Mouse (Mus musculus) induced T-regulatory cell, adult 2 months (primary cell): ENCODE measurements around the gene Tmem132e.

Experiments used
- DNase-seq: peaks from one replicate; pipeline ENCODE4 v3.0.0-alpha.2; 2012; ENCODE audit warnings: low read depth

Tmem132e gene

GRCm38 (mm10) chr11:82388371-82389313, at the start of gene Tmem132e:
Tmem132e (plus strand) TSS chr11:82388900.
- no peak for DNase-seq

DNA sequence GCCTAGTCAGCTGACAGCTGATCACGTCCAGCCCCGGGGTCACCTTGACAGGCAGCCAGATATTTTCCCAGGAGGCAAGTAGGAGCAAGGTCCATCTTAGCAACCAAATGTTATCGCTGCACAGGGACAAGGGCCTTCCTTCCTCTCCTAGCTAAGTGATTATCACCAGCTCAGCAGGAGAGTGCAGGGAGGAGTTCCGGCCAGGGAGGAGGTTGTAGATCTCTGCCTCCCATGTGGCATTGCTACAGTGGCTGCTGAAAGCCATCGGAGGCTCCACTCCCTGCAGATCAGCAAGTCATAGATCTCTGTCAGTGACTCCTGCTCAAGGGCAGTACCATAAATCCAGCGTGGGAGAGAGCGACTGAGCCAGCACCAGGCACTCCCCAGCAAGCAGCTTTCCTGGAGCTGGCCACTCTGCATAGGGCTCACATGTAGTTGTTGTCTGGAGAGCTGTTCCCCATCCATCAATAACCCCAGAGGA, 48.7 kb upstream of the Tmem132e start:
- no peak for DNase-seq

DNA sequence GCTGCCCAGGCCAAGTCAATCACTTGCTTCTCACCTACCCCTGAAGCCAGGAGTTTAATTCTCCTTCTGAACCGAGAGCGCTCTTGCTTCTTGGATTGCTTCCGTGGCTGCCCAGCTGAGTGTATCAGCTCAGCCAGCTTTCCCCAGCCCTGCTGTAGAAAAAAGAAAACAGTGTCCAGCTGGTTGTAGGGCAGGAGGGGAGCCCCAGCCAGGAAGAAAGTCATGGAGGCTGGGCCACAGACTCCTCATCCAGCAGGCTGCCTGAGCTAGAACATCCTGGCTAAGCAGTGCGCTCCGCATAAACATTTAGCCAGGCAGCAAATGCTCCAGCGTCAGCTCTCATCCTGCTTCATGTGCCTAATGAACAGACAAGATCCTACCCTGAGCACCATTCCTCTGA, 48.3 kb upstream of the Tmem132e start:
- DNase-seq: no peak

DNA sequence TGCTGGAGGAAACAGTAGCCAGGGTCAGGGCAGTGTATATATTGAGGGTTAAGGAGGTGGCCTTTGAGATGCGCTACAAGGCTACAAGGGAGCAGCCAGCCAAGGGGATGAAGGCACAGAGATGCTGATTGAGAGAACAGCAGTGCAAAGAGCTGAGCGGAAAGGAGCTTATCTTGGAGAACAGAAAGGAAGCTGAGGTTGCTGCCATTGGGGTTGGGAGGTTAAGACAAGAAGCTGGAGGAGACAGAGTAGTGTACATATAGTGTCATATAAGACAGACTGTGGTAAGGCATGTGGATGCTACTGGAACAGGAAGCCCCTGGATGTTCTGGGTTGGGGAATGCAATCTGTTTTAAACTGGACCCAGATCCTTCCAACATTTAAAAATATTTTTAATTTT, 47.8 kb upstream of the Tmem132e start:
- DNase-seq: no peak

DNA sequence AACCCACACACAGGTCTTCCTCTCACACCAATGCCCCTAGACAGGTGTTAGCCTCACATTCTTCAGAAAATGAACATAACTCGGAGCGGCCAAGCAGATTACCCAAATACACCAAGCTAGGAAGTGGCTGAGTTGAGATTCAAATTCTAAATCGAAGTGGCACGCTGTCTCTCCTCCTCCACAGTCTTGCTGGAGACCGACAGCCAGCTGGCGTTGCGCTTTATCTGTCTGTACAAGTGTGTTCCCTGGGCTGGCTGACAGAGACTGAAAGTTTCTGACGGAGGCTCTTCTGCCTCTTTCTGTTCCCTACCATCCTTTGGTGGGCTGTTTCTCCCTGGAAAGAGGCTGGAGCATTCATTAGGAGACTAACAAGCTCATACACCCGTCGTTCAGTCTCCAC, 37.7 kb upstream of the Tmem132e start:
- DNase-seq: no peak

DNA sequence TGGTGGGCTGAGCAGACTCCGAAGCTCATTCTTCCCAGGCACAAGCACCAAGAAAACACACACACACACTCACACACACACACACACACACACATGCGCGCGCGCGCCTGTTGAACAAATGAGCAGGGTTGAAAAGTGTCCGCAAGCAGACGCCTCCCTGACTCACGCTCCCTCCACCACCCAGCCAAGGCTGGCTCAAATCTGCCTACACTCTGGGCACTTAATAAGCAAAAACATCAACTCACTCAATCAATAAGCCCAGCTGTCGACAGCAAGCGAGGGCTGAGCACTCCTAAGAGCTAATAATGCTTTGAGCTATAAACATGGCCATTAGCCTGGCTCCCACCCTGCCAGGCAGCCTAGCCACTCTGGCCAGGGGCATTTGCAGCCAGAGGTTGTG, 18.5 kb upstream of the Tmem132e start:
- DNase-seq: no peak

- peak; percentile 4 for DNase-seq
Measured at GRCm38 (mm10) chr11:82371577-82371976, 17.1 kb upstream of the Tmem132e start.

DNA sequence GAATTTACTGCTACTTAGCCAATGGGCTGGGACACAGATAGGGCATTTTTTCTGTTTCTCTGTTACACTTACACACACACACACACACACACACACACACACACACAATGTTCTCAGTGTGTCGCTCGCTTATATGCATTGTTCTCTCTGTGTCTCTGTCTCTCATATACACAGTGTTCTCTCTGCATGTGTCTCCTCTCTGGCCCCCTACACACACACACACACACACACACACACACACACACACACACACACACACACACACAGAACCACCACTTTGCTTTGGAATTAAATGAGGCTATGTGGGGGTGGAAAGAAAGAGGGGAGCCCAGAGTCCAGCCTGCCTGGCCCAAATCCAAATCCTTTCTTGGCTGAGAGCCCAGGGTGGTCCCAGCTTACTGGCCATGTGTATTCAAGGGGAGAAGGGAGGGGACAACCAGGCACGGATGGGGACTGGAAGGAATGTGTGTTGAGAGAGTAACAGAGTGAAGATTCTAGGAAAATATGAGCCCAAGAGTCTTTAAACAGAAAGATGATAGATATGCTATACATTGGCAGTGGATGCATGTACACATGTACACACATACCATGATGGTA, 8.0 kb upstream of the Tmem132e start:
- DNase-seq: no peak

DNA sequence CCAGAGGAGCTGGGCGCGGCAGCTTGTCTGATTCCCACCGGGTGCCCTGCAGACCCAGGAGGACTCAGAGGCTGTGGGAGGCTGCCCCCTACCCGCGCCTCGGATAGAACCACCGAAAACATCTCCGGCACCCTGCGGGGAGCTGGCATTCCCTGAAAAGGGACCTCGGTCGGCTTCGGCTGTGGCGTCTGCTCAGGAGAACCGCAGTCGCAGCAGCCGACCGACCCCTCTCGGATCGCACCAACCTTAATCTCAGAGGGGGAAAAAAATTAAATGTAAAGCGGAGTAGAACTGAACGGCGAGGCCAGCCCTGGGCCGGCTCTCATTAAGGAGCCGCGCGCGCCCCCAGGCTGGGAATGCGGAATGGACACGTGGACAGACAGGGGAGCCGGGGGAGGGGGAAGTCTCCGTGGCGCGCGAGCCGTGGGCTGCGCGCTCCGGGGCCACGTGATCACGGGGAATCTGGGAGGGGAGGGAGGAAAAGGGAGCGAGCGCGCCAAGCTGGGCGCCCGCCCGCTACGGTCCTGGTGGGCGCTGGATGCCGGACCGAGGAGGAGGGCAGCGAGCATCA, 1.6 kb upstream of the Tmem132e start:
- no peak for DNase-seq

DNA sequence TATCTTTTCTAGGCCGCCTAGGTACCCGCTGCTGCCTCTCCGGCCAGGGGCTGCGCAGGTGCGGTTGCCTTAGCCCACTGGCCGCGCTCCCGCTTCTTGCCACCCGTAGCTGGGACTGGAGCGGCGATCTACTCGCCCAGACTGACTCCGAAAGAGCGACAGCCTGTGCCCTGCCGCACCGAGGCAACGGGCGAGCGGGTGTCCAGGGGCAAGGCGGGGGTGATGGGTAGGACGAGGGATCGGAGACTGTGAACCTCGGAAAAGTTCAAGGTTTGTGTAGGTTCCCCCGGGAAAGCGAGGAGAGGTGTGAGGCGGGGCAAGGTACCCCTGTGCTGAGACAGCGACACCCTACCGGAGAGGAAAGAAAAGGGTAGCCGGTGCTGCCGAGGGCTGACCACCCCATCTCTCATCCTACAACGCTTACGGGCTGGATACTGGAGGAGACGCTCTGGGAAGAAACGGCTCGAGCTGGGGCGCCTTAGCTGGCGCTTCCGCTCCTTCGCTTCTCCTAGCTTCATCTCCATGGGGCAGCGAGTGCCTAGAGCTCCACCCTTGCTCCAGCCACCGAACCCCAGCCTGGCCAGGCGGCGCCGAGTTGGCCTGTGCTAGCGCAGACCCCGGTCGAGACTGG, 874 bp upstream of the Tmem132e start:
- no peak for DNase-seq

GRCm38 (mm10) chr11:82389396-82390291, 944 bp downstream of the Tmem132e start:
- DNase-seq: no peak

DNA sequence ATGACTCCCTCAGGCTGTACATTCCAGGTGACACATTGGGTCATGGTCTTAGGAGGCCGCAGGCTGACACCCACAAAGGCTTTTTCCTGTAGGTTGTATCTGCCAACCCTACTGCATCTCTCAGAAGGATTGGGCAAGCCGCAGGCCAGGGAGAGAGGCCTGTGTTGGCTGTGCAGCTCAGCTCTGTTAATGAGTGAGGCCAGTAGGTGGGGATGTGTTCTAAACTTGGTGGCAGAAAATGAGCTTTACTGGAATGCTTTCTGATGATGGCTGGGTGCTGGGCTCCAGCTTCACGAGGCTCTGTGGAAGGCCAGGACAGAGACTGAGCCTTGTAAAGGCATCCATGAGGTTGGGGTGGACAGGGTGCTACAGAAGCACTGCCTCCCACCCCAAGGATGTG, 3.6 kb downstream of the Tmem132e start:
- no peak for DNase-seq

DNA sequence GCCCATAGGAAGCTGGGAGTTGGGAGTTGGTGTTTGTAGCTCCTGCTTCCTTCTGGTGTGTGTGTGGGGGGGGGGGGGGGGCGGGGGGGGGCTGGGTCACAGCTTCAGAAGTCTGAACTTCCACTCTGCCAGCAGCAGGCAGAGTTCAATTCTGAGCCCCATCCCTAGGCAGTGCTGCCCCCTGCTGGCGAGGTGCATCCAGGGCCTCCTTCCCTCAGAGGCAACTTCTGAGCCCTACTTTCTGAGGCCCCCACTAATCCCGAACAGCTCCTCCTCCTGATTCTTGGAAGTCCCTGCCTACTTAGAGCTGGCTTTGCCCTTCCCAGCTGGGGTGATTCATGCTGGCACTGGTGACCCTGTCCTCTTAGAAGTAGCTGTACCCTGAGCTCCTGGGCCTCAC, 10.9 kb downstream of the Tmem132e start:
- peak; percentile 42 for DNase-seq

DNA sequence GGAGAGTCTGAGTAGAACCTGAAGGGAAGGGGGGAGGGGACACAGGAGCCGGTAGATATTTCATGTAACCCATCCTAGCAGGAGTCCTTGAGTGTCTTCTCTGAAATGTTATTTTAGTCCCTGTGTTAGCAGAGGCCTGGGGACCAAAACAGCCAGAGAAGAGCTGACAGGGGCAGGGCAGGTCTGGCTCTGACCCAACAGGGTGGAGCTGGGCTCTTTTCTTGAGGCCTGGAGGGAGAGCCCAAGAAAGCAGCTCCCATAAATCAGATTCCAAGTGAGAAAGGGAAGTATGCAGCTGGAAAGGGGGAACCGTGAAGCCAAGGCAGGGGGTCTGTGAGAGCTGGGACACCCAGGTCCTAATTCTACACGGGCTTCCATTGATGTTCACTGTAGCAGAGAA, 16.9 kb downstream of the Tmem132e start:
- no peak for DNase-seq

DNA sequence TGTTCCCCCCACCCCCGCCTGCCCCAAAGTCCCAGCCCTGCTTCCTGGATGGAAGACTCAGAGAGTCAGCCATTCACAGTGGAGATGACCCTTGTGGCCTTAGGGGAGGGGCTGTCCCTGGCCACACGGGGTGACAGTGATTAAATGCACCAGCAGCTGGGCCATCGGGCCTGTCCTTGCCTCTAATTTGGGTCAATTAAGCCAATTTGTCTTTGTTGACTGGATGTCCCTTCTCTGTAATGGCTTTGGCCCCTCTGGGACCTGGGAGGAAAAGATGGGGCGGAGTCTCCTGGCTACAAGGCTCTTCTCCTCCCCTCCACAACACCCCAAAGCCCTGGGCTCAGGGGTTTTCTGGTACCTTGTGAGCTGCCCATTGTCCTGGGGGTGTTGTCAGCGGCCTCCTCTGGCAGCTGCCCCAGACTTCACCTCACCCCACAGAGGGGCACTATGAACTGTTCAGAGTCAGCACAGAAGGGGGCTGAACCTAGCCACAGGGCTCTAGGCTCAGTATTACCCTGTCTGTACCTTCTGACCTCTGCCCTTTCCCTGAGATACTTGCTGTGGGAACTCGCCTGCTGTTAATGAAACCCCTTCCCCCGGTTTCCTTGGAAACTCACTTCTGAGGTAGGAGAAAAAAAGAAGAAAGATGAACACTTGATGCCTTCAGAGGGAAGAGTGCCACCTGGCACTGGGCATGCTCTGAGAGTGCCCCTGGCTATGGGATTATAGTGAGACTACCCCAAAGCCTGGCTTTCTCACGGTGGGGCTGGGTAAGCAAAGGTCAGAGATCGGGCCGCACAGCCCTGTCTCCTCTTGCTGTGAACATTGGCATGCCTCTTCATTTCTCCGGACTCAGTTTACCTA, 17.9 kb downstream of the Tmem132e start:
- no peak for DNase-seq

GRCm38 (mm10) chr11:82412496-82412895, 23.8 kb downstream of the Tmem132e start:
- no peak for DNase-seq

- no peak for DNase-seq
Measured at GRCm38 (mm10) chr11:82418337-82419041, 29.8 kb downstream of the Tmem132e start.

GRCm38 (mm10) chr11:82421909-82422308, 33.2 kb downstream of the Tmem132e start:
- DNase-seq: no peak

GRCm38 (mm10) chr11:82423521-82423920, 34.8 kb downstream of the Tmem132e start:
- no peak for DNase-seq

DNA sequence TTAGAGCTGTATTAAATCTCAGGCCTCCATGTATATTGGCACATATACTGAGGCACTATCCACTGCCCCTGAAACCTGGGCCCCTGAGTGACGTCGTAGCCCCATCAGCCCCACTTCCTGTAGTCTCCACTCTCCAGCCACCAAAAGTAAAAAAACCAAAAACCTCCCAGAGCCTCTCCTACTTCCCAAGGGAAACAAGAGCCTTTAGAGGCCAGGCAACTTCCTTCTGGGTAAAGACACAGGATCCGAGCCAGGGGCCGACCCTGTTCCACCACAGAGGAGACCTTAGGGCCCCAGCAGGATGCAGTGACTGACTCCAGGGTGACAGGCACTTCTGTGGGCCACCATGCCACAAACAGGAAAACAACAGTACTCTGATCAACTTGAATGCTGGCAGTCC, 40.1 kb downstream of the Tmem132e start:
- DNase-seq: no peak
